Mouse (Mus musculus) E14TG2a.4 (cell line): ENCODE data around the gene 3110040M04Rik.
"Not testable (repeated sequence)": the region's sequence is repeated elsewhere in the genome, so short reads cannot be mapped to it uniquely, and the experiment has no call there.

ENCODE experiments used
- H3K27me3 ChIP-seq: 2 replicates; pipeline ENCODE4 v1.6.1; 2014; ENCODE audit warnings: low read length, control low read depth; ENCODE audit not compliant: insufficient read depth
- H3K36me3 ChIP-seq: 2 replicates; pipeline ENCODE4 v1.6.1; 2014; ENCODE audit warnings: low read length, control low read depth; ENCODE audit not compliant: insufficient read depth
- H3K4me1 ChIP-seq: replicated peaks from 2 replicates; pipeline ENCODE4 v1.6.1; 2014; ENCODE audit warnings: low read depth, low read length, control low read depth
- H3K4me3 ChIP-seq: replicated peaks from 2 replicates; pipeline ENCODE4 v1.5.1; 2014; ENCODE audit warnings: mild to moderate bottlenecking, low read length
- H3K9me3 ChIP-seq: 2 replicates; pipeline ENCODE4 v1.6.1; 2014; ENCODE audit warnings: low read length, control low read depth
- CTCF ChIP-seq: conservative IDR thresholded peaks from 2 replicates; pipeline ENCODE4 v1.5.1; 2014; ENCODE audit warnings: low read length
- NANOG ChIP-seq: IDR thresholded peaks from 2 replicates; pipeline ENCODE4 v1.6.1; 2014; ENCODE audit warnings: borderline replicate concordance, low read length, mixed read lengths
- POU5F1 ChIP-seq: IDR thresholded peaks from 2 replicates; pipeline ENCODE4 v1.6.1; 2014; ENCODE audit warnings: low read length, borderline replicate concordance

The 3110040M04Rik gene

GRCm38 (mm10) chr1:151168637-151169036, 35.3 kb upstream of the 3110040M04Rik start:
- TF ChIP-seq CTCF, result no peak
- TF ChIP-seq POU5F1, result no peak
- no peak for TF ChIP-seq NANOG
- Histone ChIP-seq H3K4me3 (no peak overlapping the region), H3K4me1 (peaks cover 5% of the 10 kb centered on the region; the same call in 1 of the 2 replicates), H3K36me3 (no peaks in the 10 kb centered on the region), H3K27me3 (no peaks in the 10 kb centered on the region), H3K9me3 (no peaks in the 10 kb centered on the region)

DNA sequence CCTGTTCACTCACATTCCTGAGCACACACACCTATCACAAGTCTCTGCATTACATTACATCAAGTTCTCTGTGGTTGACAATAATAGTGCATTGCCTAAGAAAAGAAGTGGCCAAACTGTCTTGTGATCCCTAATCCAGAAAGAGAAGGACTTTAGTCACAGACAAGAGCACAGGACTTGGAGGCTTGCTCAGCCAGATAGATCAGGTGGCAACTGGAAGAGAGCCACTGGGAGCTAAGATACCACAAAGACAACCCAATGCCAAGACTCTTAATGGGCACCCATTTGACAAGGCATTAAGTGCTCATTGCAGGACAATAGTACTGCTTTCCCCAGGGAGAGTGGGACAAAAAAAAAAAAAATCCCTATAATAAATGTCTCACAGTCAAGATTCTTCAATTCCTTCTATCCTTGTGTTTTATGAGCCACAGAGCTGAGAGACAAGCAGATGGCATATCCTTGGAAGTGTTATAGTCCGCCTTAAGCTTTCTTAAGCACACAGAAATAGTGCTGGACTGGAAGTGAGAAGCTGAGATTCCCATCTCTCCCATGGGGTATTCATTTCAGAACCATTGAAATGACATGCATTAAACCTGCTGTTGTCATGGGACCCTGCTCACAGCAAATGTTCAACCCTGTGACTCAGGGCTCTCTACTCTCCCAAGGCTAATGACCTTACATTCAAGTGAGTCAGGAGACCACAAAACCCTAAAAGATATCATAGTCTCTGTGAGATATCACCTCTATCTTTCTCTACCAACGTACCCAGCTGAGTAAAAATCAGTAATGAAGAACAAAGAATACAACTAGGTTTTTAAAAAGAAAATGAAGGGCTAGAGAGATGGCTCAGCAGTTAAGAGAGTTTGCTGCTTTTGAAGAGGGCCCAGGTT, 32.1 kb upstream of the 3110040M04Rik start:
- H3K27me3 ChIP-seq, result no peaks in the 10 kb centered on the region
- H3K4me1 ChIP-seq, result peaks cover 14% of the 10 kb centered on the region
- no peaks in the 10 kb centered on the region for H3K36me3 ChIP-seq
- no peaks in the 10 kb centered on the region for H3K9me3 ChIP-seq
- TF ChIP-seq POU5F1 (no peak), CTCF (no peak), NANOG (no peak)
- H3K4me3 ChIP-seq, result no peak overlapping the region

DNA sequence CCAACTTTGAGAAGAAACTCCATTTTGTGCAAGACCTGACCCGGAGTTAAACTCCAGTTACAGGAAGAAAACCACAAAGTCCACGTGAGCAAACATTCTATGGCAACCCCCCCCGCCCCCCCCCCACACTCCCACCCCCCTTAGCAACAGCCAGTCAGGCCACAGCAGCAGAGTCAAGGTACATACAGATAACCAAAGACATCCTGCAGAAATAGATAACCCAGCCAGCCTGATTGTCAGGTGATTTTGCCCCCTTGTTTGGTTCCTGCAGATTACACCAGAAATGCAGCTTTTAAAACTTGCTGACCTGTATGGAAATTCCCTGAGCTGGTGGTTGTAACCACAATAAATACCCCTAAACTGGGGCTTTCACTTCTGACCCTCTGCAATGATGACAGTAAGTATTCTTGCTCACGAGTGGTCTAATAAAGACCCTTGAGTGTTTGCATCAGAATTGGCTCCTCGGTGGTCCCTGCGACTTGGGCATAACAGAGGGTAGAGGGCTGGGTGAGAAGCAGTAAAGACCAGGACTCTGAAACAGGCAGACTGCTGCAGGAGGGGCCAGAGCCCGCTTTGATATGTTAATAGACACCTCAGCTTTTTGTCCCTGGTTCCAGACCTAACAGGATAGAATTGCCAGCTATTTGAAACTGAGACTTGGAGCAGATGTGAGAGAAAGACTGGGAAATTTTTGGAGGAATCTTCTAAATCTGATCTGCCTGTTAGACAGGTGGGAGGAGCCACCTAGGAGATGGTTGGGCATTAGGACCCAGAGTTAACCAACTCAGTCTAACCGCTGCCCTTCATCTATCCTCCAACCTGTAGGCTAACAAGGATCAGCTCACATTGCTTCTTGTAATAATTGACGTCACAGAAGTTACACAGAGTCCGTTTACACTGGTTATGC, 26.6 kb upstream of the 3110040M04Rik start:
- Histone ChIP-seq H3K4me3 (peak overlapping the region; percentile 73), H3K27me3 (0 out of 2 replicates have a peak, but pooled peaks cover 5% of the 10 kb centered on the region), H3K4me1 (peaks cover 27% of the 10 kb centered on the region), H3K9me3 (no peaks in the 10 kb centered on the region), H3K36me3 (no peaks in the 10 kb centered on the region)
- TF ChIP-seq NANOG (0 out of 2 replicates have a peak, but pooled peaks have one; percentile 8), CTCF (no peak), POU5F1 (peak; percentile 54; the same call in 1 of the 2 replicates)

GRCm38 (mm10) chr1:151177937-151178271, 26.0 kb upstream of the 3110040M04Rik start:
- H3K9me3 ChIP-seq, result no peaks in the 10 kb centered on the region
- TF ChIP-seq POU5F1, result no peak
- no peak for TF ChIP-seq CTCF
- TF ChIP-seq NANOG, result no peak
- 0 out of 2 replicates have a peak, but pooled peaks cover 5% of the 10 kb centered on the region for H3K27me3 ChIP-seq
- H3K4me3 ChIP-seq, result peak overlapping the region; percentile 73
- no peaks in the 10 kb centered on the region for H3K36me3 ChIP-seq
- H3K4me1 ChIP-seq, result peaks cover 27% of the 10 kb centered on the region

GRCm38 (mm10) chr1:151178505-151179083, 25.3 kb upstream of the 3110040M04Rik start:
- TF ChIP-seq NANOG (peak; percentile 80), POU5F1 (no peak)
- Histone ChIP-seq H3K9me3 (no peaks in the 10 kb centered on the region), H3K4me1 (peaks cover 27% of the 10 kb centered on the region), H3K36me3 (no peaks in the 10 kb centered on the region), H3K27me3 (0 out of 2 replicates have a peak, but pooled peaks cover 5% of the 10 kb centered on the region), H3K4me3 (no peak overlapping the region)

GRCm38 (mm10) chr1:151180167-151180566, 23.8 kb upstream of the 3110040M04Rik start:
- Histone ChIP-seq H3K9me3 (no peaks in the 10 kb centered on the region), H3K4me1 (peaks cover 27% of the 10 kb centered on the region), H3K27me3 (0 out of 2 replicates have a peak, but pooled peaks cover 5% of the 10 kb centered on the region), H3K36me3 (no peaks in the 10 kb centered on the region), H3K4me3 (no peak overlapping the region)
- TF ChIP-seq CTCF (no peak), POU5F1 (no peak), NANOG (no peak)

DNA sequence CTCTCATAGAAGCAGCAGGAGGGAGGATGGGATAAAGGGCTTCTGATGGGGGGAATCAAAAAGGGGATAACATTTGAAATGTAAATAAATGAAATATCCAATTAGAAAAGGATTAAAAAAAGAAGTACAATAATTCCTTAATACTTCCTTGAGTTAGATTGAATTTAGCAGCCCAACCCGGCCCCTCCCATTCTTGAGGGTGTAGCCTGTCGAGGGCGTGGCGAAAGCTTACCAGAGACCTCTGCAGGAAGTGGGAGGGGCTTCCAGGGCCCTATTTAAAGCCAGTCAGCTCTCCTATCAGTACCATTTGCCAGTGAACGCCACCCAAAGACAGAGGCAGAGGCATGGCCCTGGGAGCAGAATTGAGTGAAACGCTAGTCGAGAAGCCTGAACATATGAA, 21.7 kb upstream of the 3110040M04Rik start, which contains the start of gene Gm47985:
TSS of gene Gm47985 (plus strand) at position 272 of the 400 bp plus-strand sequence.
- peaks cover 15% of the 10 kb centered on the region for H3K4me1 ChIP-seq
- not testable (repeated sequence) for H3K27me3 ChIP-seq, H3K9me3 ChIP-seq, H3K36me3 ChIP-seq, H3K4me3 ChIP-seq

DNA sequence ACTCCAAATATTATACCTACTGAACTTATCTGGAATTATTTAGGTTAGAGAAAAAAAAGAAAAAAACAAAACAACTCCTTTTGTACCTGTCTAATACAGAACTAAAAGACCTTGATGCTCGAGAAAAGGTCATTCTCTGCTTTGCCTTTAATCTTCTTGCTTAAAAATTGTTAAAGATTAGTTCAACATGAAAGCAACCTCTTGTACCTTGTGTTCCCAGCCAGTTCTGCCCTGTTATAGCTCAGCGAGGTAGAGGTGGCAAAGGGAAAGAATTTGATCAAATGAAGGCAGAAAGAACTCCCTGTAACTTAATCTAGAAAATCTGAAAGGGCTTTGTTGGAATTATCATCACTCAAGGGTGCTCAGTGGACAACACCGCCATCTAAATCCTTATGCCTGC, 17.7 kb upstream of the 3110040M04Rik start:
- not testable (repeated sequence) for H3K27me3 ChIP-seq, H3K36me3 ChIP-seq, H3K9me3 ChIP-seq, H3K4me1 ChIP-seq, H3K4me3 ChIP-seq

DNA sequence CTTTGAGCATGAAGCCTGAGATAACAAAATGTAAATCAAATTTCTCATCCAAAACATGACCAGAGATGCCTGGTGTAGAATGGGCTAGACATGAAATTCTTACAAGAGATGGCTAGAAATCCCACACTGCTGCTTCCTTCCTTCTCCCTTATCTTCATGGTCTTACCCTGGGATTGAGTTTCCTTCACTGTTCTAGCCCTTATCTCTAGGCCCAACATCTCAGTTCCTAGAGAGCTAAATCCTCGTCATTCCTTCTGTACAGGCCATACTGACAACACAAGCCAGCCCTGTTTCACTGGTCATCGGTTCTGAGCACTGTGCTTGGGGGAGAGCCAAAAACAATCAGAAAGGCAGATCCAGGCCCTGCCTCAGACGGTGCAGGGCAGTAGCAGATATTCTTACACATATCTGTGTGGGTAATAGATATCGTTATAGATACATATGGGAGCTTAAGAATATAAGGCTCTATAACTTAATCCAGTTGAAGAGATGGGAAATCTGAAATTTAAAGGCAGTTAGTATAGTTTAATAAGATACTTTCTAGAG, 17.0 kb upstream of the 3110040M04Rik start:
- not testable (repeated sequence) for H3K4me1 ChIP-seq, H3K36me3 ChIP-seq, H3K4me3 ChIP-seq, H3K27me3 ChIP-seq, H3K9me3 ChIP-seq
